Comparison of ENCODE assay signal across 14 mouse cellular contexts in genomic region chr1:41981545-41981944, GRCm38 (mm10).
"Had no signal": no experiment of that assay in that cellular context is flagged by ENCODE, and none has a peak within 500 bp of the region (broad histone marks: within the 10 kb centered on the region; RNA-seq: fewer than 3 reads in every experiment).

No protein-coding gene starts in this region.

- ATAC-seq: liver, postnatal 0 days had no signal

- H3K4me2 ChIP-seq: limb, embryonic 12.5 days; liver, embryonic 13.5 days; lung, embryonic 15.5 days; midbrain, embryonic 12.5 days had no signal

- H3K27me3 ChIP-seq: limb, embryonic 12.5 days; liver, embryonic 13.5 days; lung, embryonic 15.5 days; megakaryocyte, embryonic 14.5 days; midbrain, embryonic 12.5 days had no signal

- H3K9ac ChIP-seq: limb, embryonic 12.5 days; liver, embryonic 13.5 days; liver, postnatal 0 days; lung, embryonic 15.5 days; midbrain, embryonic 12.5 days had no signal

- H3K27ac ChIP-seq: left cerebral cortex, adult 2 months; limb, embryonic 12.5 days; liver, embryonic 13.5 days; lung, embryonic 15.5 days; macrophage; midbrain, embryonic 12.5 days had no signal

- H3K36me3 ChIP-seq: limb, embryonic 12.5 days; liver, embryonic 13.5 days; lung, embryonic 15.5 days; midbrain, embryonic 12.5 days had no signal

- DNase-seq: kidney, adult 8-10 months; kidney, postnatal 25 days; liver; liver, embryonic 13.5 days; liver, postnatal 0 days; lung, postnatal 14 days; right cerebral cortex, postnatal 14 days; thymus, postnatal 4 days had no signal

- H3K9me3 ChIP-seq: limb, embryonic 12.5 days; liver, embryonic 13.5 days; lung, embryonic 15.5 days; midbrain, embryonic 12.5 days had no signal

- H3K4me3 ChIP-seq: left cerebral cortex, adult 2 months; limb, embryonic 12.5 days; liver, embryonic 13.5 days; lung, embryonic 15.5 days; megakaryocyte, embryonic 14.5 days; midbrain, embryonic 12.5 days had no signal

- H3K4me1 ChIP-seq: limb, embryonic 12.5 days; liver, embryonic 13.5 days; lung, embryonic 15.5 days; megakaryocyte, embryonic 14.5 days; midbrain, embryonic 12.5 days had no signal
